Mouse (Mus musculus) neural tube, embryonic 10.5 days (tissue): ENCODE data around the gene Traf3.

ENCODE experiments used
- DNase-seq: peaks from one replicate; pipeline ENCODE4 v3.0.0-alpha.2; 2017; ENCODE audit warnings: low spot score; ENCODE audit errors: extremely low spot score

Gene Traf3

GRCm38 (mm10) chr12:111306821-111307220 lies 140.7 kb downstream of the Traf3 start:
- no peak for DNase-seq

- DNase-seq, result no peak
Measured at GRCm38 (mm10) chr12:111309256-111309655, 143.1 kb downstream of the Traf3 start.

GRCm38 (mm10) chr12:111309931-111310330 lies 143.8 kb downstream of the Traf3 start:
- no peak for DNase-seq

- no peak for DNase-seq
Measured at GRCm38 (mm10) chr12:111311775-111312174, 145.6 kb downstream of the Traf3 start.

GRCm38 (mm10) chr12:111314273-111314672 lies 148.1 kb downstream of the Traf3 start:
- DNase-seq, result no peak
